Mouse (Mus musculus): ENCODE data around the gene Fastkd1. TPM values are rescaled to one million over a fixed set of nuclear protein-coding genes. Genes with fewer than 3 reads are reported as not detected.

Gene Fastkd1
- polyA plus RNA-seq, 1 experiment = 4.7 TPM

DNA sequence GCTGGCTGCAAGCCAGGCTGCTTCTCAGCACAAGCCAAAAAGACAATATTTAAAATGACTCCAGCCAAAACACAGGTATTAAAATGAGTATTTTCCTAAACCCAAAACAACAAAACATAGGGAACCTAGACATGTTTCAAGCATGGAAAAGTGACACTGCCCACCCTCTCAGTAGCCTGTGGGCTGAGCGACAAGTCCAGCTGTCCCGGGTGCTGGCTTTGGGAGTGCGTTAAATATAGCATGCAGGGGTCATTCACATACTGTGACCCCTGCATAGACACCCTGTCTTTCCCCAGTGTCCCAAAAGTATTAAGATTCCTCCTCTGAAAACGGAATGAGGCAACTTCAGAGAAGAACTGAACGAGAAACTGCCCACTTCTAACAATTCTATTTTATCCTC, 39.6 kb downstream of the Fastkd1 start:
- H3K79me2 ChIP-seq (ENCODE audit: control insufficient read depth, insufficient read depth) = no peaks in the 10 kb centered on the region
- TF ChIP-seq USF1 (IDR thresholded peaks at IDR 0.05; ENCODE audit: low read depth) = no peak
- no peak for TF ChIP-seq CTCF (IDR thresholded peaks at IDR 0.05; ENCODE audit: control insufficient read depth, insufficient read depth, insufficient read length)
- no peak for TF ChIP-seq MYOG (IDR thresholded peaks at IDR 0.05; ENCODE audit: control insufficient read depth, extremely low read depth, insufficient read length)
- H3K79me3 ChIP-seq (ENCODE audit: low read depth) = no peaks in the 10 kb centered on the region
- no peak overlapping the region for H3ac ChIP-seq (ENCODE audit: control insufficient read depth, insufficient read length, low read depth)
- H3K27me3 ChIP-seq (ENCODE audit: control insufficient read depth, insufficient read depth, insufficient read length) = no peaks in the 10 kb centered on the region
- no peak overlapping the region for H3K4me3 ChIP-seq (ENCODE audit: insufficient read depth, poor library complexity, severe bottlenecking)
- no peaks in the 10 kb centered on the region for H3K36me3 ChIP-seq (ENCODE audit: control insufficient read depth, insufficient read depth)

DNA sequence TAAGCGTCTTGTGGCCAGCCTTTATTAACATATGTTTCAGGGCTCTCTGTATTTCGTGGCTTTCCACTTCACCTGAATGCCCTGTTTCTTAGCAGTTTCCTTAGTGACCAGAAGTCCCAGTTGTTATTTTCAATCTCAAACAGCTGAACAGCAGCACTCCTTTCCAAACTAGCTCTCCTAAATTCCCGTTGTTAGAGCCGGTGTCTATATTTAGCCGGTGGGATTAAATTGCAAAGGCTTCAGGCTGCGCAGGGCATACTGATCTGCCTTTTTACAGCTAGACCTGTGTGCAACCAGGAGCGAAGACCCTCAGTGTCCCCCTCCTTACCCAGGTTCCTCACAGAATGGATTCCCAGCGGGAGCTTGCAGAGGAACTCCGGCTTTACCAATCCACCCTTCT, 43.5 kb downstream of the Fastkd1 start, which contains the start of gene Klhl41:
Klhl41 (plus strand) TSS at position 268 of the 400 bp plus-strand sequence.
- H3K79me3 ChIP-seq (ENCODE audit: low read depth) = no peaks in the 10 kb centered on the region
- TF ChIP-seq MAX (IDR thresholded peaks at IDR 0.05) (no peak), CTCF (IDR thresholded peaks at IDR 0.05; ENCODE audit: control insufficient read depth, insufficient read depth, insufficient read length) (no peak), USF1 (IDR thresholded peaks at IDR 0.05; ENCODE audit: low read depth) (no peak), FOSL1 (IDR thresholded peaks at IDR 0.05; ENCODE audit: insufficient read depth, low read length, poor library complexity, severe bottlenecking) (no peak), MYOD1 (IDR thresholded peaks at IDR 0.05; ENCODE audit: control insufficient read depth, insufficient read length, low read depth) (no peak), MYOG (IDR thresholded peaks at IDR 0.05; ENCODE audit: control insufficient read depth, extremely low read depth, insufficient read length) (no peak), CEBPB (IDR thresholded peaks at IDR 0.05; ENCODE audit: low read depth) (no peak)
- no peaks in the 10 kb centered on the region for H3K27me3 ChIP-seq (ENCODE audit: control insufficient read depth, insufficient read depth, insufficient read length)
- no peaks in the 10 kb centered on the region for H3K36me3 ChIP-seq (ENCODE audit: control insufficient read depth, insufficient read depth)
- no peak within 1 kb of the TSS for H3ac ChIP-seq (ENCODE audit: control insufficient read depth, insufficient read length, low read depth)
- H3K4me3 ChIP-seq (ENCODE audit: insufficient read depth, poor library complexity, severe bottlenecking) = no peak within 1 kb of the TSS
- no peaks in the 10 kb centered on the region for H3K79me2 ChIP-seq (ENCODE audit: control insufficient read depth, insufficient read depth)

DNA sequence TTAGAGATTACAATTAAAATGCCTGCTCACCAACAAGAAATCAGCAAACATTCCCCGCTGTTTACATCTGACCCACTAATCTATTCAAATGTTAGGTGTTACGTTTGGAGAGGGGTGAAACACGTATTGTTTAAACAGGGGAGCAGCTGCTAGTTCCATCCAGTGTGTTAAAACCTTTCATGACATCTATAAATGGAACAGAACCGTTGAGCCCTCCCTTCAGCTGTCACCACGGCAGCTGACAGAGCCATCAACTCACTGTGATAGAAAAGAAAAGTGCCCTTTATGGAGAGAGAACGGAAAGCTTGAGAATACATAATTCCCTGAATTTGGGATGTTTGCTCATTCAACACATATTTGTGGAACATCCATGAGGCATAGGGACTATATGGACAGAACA, 44.9 kb downstream of the Fastkd1 start:
- Histone ChIP-seq H3K79me3 (ENCODE audit: low read depth) (no peaks in the 10 kb centered on the region), H3K79me2 (ENCODE audit: control insufficient read depth, insufficient read depth) (no peaks in the 10 kb centered on the region), H3K4me3 (ENCODE audit: insufficient read depth, poor library complexity, severe bottlenecking) (no peak overlapping the region), H3ac (ENCODE audit: control insufficient read depth, insufficient read length, low read depth) (no peak overlapping the region), H3K36me3 (ENCODE audit: control insufficient read depth, insufficient read depth) (peaks cover under 1% of the 10 kb centered on the region), H3K27me3 (ENCODE audit: control insufficient read depth, insufficient read depth, insufficient read length) (no peaks in the 10 kb centered on the region)
- TF ChIP-seq CEBPB (IDR thresholded peaks at IDR 0.05; ENCODE audit: low read depth) (no peak), FOSL1 (IDR thresholded peaks at IDR 0.05; ENCODE audit: insufficient read depth, low read length, poor library complexity, severe bottlenecking) (no peak), USF1 (IDR thresholded peaks at IDR 0.05; ENCODE audit: low read depth) (no peak), MYOG (IDR thresholded peaks at IDR 0.05; ENCODE audit: control insufficient read depth, extremely low read depth, insufficient read length) (no peak), MYOD1 (IDR thresholded peaks at IDR 0.05; ENCODE audit: control insufficient read depth, insufficient read length, low read depth) (no peak), CTCF (IDR thresholded peaks at IDR 0.05; ENCODE audit: control insufficient read depth, insufficient read depth, insufficient read length) (no peak), MAX (IDR thresholded peaks at IDR 0.05) (no peak)

- Histone ChIP-seq H3K4me3 (ENCODE audit: insufficient read depth, poor library complexity, severe bottlenecking) (no peak overlapping the region), H3K27me3 (ENCODE audit: control insufficient read depth, insufficient read depth, insufficient read length) (no peaks in the 10 kb centered on the region), H3ac (ENCODE audit: control insufficient read depth, insufficient read length, low read depth) (no peak overlapping the region), H3K79me3 (ENCODE audit: low read depth) (no peaks in the 10 kb centered on the region), H3K79me2 (ENCODE audit: control insufficient read depth, insufficient read depth) (no peaks in the 10 kb centered on the region), H3K36me3 (ENCODE audit: control insufficient read depth, insufficient read depth) (peaks cover 7% of the 10 kb centered on the region)
- TF ChIP-seq MYOD1 (IDR thresholded peaks at IDR 0.05; ENCODE audit: control insufficient read depth, insufficient read length, low read depth) (no peak), CTCF (IDR thresholded peaks at IDR 0.05; ENCODE audit: control insufficient read depth, insufficient read depth, insufficient read length) (no peak), MAX (IDR thresholded peaks at IDR 0.05) (no peak), USF1 (IDR thresholded peaks at IDR 0.05; ENCODE audit: low read depth) (no peak), MYOG (IDR thresholded peaks at IDR 0.05; ENCODE audit: control insufficient read depth, extremely low read depth, insufficient read length) (no peak), CEBPB (IDR thresholded peaks at IDR 0.05; ENCODE audit: low read depth) (no peak)
Observed at GRCm38 (mm10) chr2:69667656-69668055, 45.7 kb downstream of the Fastkd1 start.

DNA sequence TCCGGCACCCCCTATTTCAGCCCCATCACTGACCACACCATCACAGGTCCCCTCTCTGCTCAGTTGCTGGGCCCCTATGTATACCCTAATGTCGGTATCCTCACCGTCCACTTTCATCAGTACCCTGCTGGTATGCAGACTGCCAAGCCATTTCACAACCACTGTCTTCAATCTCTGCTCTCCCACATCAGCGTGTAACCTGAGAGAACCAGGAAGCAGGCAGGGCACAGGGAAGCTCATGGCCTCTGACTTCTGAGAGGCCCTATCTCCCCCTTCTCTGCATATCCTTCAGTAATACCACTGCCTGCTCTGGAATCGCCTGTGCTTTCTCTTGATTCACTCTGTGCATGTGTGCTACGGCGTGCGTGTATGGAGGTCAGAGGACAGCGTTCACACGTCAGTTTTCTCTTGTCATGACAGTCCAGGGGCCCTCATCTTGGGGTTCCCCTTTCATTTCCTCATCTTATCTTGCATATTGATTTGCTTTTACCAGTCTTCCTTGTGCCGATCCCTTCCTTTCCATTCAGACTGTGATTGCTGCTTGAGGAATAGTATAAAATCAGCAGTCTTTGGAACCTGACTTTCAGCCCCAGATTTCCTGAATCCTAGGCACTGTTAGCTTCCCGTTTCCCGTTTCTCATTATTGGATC, 49.4 kb downstream of the Fastkd1 start:
- Histone ChIP-seq H3K4me3 (ENCODE audit: insufficient read depth, poor library complexity, severe bottlenecking) (no peak overlapping the region), H3K27me3 (ENCODE audit: control insufficient read depth, insufficient read depth, insufficient read length) (no peaks in the 10 kb centered on the region), H3K79me3 (ENCODE audit: low read depth) (no peaks in the 10 kb centered on the region), H3K36me3 (ENCODE audit: control insufficient read depth, insufficient read depth) (peaks cover 10% of the 10 kb centered on the region), H3ac (ENCODE audit: control insufficient read depth, insufficient read length, low read depth) (no peak overlapping the region), H3K79me2 (ENCODE audit: control insufficient read depth, insufficient read depth) (no peaks in the 10 kb centered on the region)
- TF ChIP-seq CTCF (IDR thresholded peaks at IDR 0.05; ENCODE audit: control insufficient read depth, insufficient read depth, insufficient read length) = no peak
- TF ChIP-seq MYOG (IDR thresholded peaks at IDR 0.05; ENCODE audit: control insufficient read depth, extremely low read depth, insufficient read length) = no peak
- TF ChIP-seq CEBPB (IDR thresholded peaks at IDR 0.05; ENCODE audit: low read depth) = no peak
- TF ChIP-seq USF1 (IDR thresholded peaks at IDR 0.05; ENCODE audit: low read depth) = no peak
- no peak for TF ChIP-seq MAX (IDR thresholded peaks at IDR 0.05)
- TF ChIP-seq MYOD1 (IDR thresholded peaks at IDR 0.05; ENCODE audit: control insufficient read depth, insufficient read length, low read depth) = no peak
- TF ChIP-seq FOSL1 (IDR thresholded peaks at IDR 0.05; ENCODE audit: insufficient read depth, low read length, poor library complexity, severe bottlenecking) = no peak

GRCm38 (mm10) chr2:69659326-69659725, 54.0 kb downstream of the Fastkd1 start:
- TF ChIP-seq FOSL1 (IDR thresholded peaks at IDR 0.05; ENCODE audit: insufficient read depth, low read length, poor library complexity, severe bottlenecking) = no peak
- no peak for TF ChIP-seq USF1 (IDR thresholded peaks at IDR 0.05; ENCODE audit: low read depth)
- no peak for TF ChIP-seq CTCF (IDR thresholded peaks at IDR 0.05; ENCODE audit: control insufficient read depth, insufficient read depth, insufficient read length)
- TF ChIP-seq MYOG (IDR thresholded peaks at IDR 0.05; ENCODE audit: control insufficient read depth, extremely low read depth, insufficient read length) = no peak
- TF ChIP-seq MAX (IDR thresholded peaks at IDR 0.05) = no peak
- no peak for TF ChIP-seq CEBPB (IDR thresholded peaks at IDR 0.05; ENCODE audit: low read depth)
- no peak for TF ChIP-seq MYOD1 (IDR thresholded peaks at IDR 0.05; ENCODE audit: control insufficient read depth, insufficient read length, low read depth)
- Histone ChIP-seq H3K4me3 (ENCODE audit: insufficient read depth, poor library complexity, severe bottlenecking) (no peak overlapping the region), H3K79me3 (ENCODE audit: low read depth) (no peaks in the 10 kb centered on the region), H3K79me2 (ENCODE audit: control insufficient read depth, insufficient read depth) (no peaks in the 10 kb centered on the region), H3K27me3 (ENCODE audit: control insufficient read depth, insufficient read depth, insufficient read length) (no peaks in the 10 kb centered on the region), H3ac (ENCODE audit: control insufficient read depth, insufficient read length, low read depth) (no peak overlapping the region), H3K36me3 (ENCODE audit: control insufficient read depth, insufficient read depth) (peaks cover 30% of the 10 kb centered on the region)
